Mouse (Mus musculus): ENCODE measurements around the gene Ucp1. TPM values are rescaled to one million over a fixed set of nuclear protein-coding genes. Genes with fewer than 3 reads are reported as not detected.
"Not testable (repeated sequence)": the region's sequence is repeated elsewhere in the genome, so short reads cannot be mapped to it uniquely, and the experiment has no call there.

Gene Ucp1
- polyA plus RNA-seq, 1 experiment from 2014 or later = 0.08 TPM

- Histone ChIP-seq H3K27ac (ENCODE audit: low read depth, low read length) (no peak overlapping the region), H3K27me3 (ENCODE audit: control insufficient read depth, insufficient read depth, low read length) (no peaks in the 10 kb centered on the region), H3K36me3 (ENCODE audit: control insufficient read depth, insufficient read depth, low read length) (no peaks in the 10 kb centered on the region), H3K4me2 (no peak overlapping the region), H3K9ac (ENCODE audit: low read length) (no peak overlapping the region), H3K9me3 (ENCODE audit: control insufficient read depth, low read length) (no peaks in the 10 kb centered on the region), H3K4me1 (ENCODE audit: control insufficient read depth, insufficient read depth, low read length) (no peaks in the 10 kb centered on the region), H3K4me3 (ENCODE audit: low read depth, low read length) (no peak overlapping the region)
- no peak for DNase-seq (ENCODE audit: low spot score, missing footprints)
- no peak for ATAC-seq (ENCODE audit: low FRiP score)
- 85% methylated on average over 10 of the region's 10 CpGs for WGBS
These were observed 17.7 kb upstream of the Ucp1 start for GRCm38 (mm10) chr8:83272464-83272863.

- no peak for DNase-seq (ENCODE audit: low spot score, missing footprints)
- H3K9me3 ChIP-seq (ENCODE audit: control insufficient read depth, low read length) = no peaks in the 10 kb centered on the region
- H3K9ac ChIP-seq (ENCODE audit: low read length) = no peak overlapping the region
- ATAC-seq (ENCODE audit: low FRiP score) = no peak
- no peak overlapping the region for H3K4me3 ChIP-seq (ENCODE audit: low read depth, low read length)
- no peaks in the 10 kb centered on the region for H3K27me3 ChIP-seq (ENCODE audit: control insufficient read depth, insufficient read depth, low read length)
- WGBS = 72% methylated on average over 11 of the region's 11 CpGs
- no peak overlapping the region for H3K4me2 ChIP-seq
- no peak overlapping the region for H3K27ac ChIP-seq (ENCODE audit: low read depth, low read length)
- H3K36me3 ChIP-seq (ENCODE audit: control insufficient read depth, insufficient read depth, low read length) = no peaks in the 10 kb centered on the region
- no peaks in the 10 kb centered on the region for H3K4me1 ChIP-seq (ENCODE audit: control insufficient read depth, insufficient read depth, low read length)
These were observed 15.7 kb upstream of the Ucp1 start for GRCm38 (mm10) chr8:83274470-83274869.

DNA sequence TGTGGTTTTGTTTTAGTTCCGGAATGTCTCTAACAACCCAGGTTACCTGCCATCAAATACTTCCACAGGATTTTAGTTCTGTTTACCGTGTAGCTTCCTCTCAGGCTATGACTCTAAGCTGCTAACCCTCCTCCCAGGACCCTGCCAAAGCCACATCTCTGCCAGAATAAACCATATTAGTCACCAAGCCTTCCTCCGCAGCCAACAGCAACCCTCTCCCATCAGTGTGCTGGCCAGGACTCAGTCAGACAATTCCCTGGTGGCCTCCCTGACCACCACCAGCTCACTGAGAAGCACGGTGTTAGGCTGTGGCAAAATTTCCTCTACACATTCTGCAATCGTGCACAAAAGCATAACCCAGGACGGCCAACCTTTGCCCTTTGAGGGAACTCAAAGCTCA is 11.7 kb upstream of the Ucp1 start:
- WGBS = 89% methylated on average over 6 of the region's 6 CpGs
- DNase-seq (ENCODE audit: low spot score, missing footprints) (peak; percentile 61), ATAC-seq (ENCODE audit: low FRiP score) (no peak)
- no peaks in the 10 kb centered on the region for H3K36me3 ChIP-seq (ENCODE audit: control insufficient read depth, insufficient read depth, low read length)
- H3K4me2 ChIP-seq = no peak overlapping the region
- no peak overlapping the region for H3K9ac ChIP-seq (ENCODE audit: low read length)
- H3K9me3 ChIP-seq (ENCODE audit: control insufficient read depth, low read length) = no peaks in the 10 kb centered on the region
- no peaks in the 10 kb centered on the region for H3K27me3 ChIP-seq (ENCODE audit: control insufficient read depth, insufficient read depth, low read length)
- no peak overlapping the region for H3K4me3 ChIP-seq (ENCODE audit: low read depth, low read length)
- no peak overlapping the region for H3K27ac ChIP-seq (ENCODE audit: low read depth, low read length)
- no peaks in the 10 kb centered on the region for H3K4me1 ChIP-seq (ENCODE audit: control insufficient read depth, insufficient read depth, low read length)

- Histone ChIP-seq H3K4me3 (ENCODE audit: low read depth, low read length) (no peak overlapping the region), H3K4me1 (ENCODE audit: control insufficient read depth, insufficient read depth, low read length) (peaks cover 3% of the 10 kb centered on the region; the same call in 1 of the 2 replicates), H3K9ac (ENCODE audit: low read length) (no peak overlapping the region), H3K27me3 (ENCODE audit: control insufficient read depth, insufficient read depth, low read length) (peaks cover 5% of the 10 kb centered on the region; the same call in 1 of the 2 replicates), H3K36me3 (ENCODE audit: control insufficient read depth, insufficient read depth, low read length) (no peaks in the 10 kb centered on the region), H3K27ac (ENCODE audit: low read depth, low read length) (no peak overlapping the region), H3K4me2 (no peak overlapping the region), H3K9me3 (ENCODE audit: control insufficient read depth, low read length) (no peaks in the 10 kb centered on the region)
- ATAC-seq (ENCODE audit: low FRiP score) (no peak), DNase-seq (ENCODE audit: low spot score, missing footprints) (peak; percentile 44)
- 89% methylated on average over 8 of the region's 8 CpGs for WGBS
These were observed 4.8 kb upstream of the Ucp1 start for GRCm38 (mm10) chr8:83285391-83285790.

- Histone ChIP-seq H3K36me3 (ENCODE audit: control insufficient read depth, insufficient read depth, low read length) (no peaks in the 10 kb centered on the region), H3K27ac (ENCODE audit: low read depth, low read length) (no peak overlapping the region), H3K27me3 (ENCODE audit: control insufficient read depth, insufficient read depth, low read length) (no peaks in the 10 kb centered on the region), H3K4me1 (ENCODE audit: control insufficient read depth, insufficient read depth, low read length) (no peaks in the 10 kb centered on the region), H3K9me3 (ENCODE audit: control insufficient read depth, low read length) (no peaks in the 10 kb centered on the region), H3K9ac (ENCODE audit: low read length) (no peak overlapping the region), H3K4me3 (ENCODE audit: low read depth, low read length) (no peak overlapping the region), H3K4me2 (no peak overlapping the region)
- peak; percentile 73 for DNase-seq (ENCODE audit: low spot score, missing footprints)
- 76% methylated on average over 4 of the region's 4 CpGs for WGBS
- no peak for ATAC-seq (ENCODE audit: low FRiP score)
These were observed 7.2 kb downstream of the Ucp1 start for GRCm38 (mm10) chr8:83297375-83297774.

DNA sequence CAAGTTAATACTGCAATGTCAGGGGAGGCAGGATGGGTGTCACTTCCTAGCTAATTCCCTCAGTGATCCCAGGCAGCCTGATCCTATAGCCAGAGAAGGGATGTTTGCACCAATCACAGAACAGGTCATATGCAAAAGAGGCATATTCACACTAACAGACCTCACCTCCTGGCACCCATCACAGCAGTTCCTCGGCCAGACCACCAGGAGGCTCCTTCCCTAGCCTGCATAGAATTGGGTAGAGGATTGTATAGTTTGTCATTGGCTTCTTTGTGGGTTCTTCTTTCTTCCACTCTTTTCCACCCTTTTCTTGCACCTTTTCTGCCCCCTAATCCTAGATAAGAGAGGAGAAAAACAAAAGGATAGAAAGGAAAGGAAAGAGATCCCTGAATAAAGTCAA is 10.0 kb downstream of the Ucp1 start:
- no peaks in the 10 kb centered on the region for H3K36me3 ChIP-seq (ENCODE audit: control insufficient read depth, insufficient read depth, low read length)
- no peaks in the 10 kb centered on the region for H3K4me1 ChIP-seq (ENCODE audit: control insufficient read depth, insufficient read depth, low read length)
- no peak overlapping the region for H3K27ac ChIP-seq (ENCODE audit: low read depth, low read length)
- H3K9me3 ChIP-seq (ENCODE audit: control insufficient read depth, low read length) = no peaks in the 10 kb centered on the region
- H3K27me3 ChIP-seq (ENCODE audit: control insufficient read depth, insufficient read depth, low read length) = no peaks in the 10 kb centered on the region
- no peak overlapping the region for H3K4me3 ChIP-seq (ENCODE audit: low read depth, low read length)
- no peak overlapping the region for H3K4me2 ChIP-seq
- ATAC-seq (ENCODE audit: low FRiP score) (no peak), DNase-seq (ENCODE audit: low spot score, missing footprints) (peak; percentile 41)
- 58% methylated on average over 1 of the region's 1 CpGs for WGBS
- no peak overlapping the region for H3K9ac ChIP-seq (ENCODE audit: low read length)

DNA sequence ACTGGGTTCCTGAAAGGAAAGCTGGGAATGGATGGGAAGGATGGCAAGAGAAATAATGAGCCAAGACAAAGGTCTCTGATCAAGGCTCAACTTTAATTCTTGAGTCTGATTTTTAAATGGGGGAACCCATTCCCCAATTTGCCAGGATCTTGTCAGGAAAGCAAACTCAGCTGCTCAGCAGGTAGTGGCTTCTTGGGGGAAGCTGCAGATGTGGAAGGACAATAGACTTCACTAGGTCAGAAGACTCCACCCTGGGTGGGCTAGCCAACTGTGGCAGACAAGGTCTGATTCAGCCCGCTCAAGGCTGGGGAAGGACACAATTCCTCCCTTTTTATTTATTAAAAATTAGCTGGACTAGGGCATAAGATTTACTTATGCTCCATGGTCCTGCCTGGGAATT is 14.8 kb downstream of the Ucp1 start:
- Histone ChIP-seq H3K27ac (ENCODE audit: low read depth, low read length) (no peak overlapping the region), H3K36me3 (ENCODE audit: control insufficient read depth, insufficient read depth, low read length) (no peaks in the 10 kb centered on the region), H3K9me3 (ENCODE audit: control insufficient read depth, low read length) (no peaks in the 10 kb centered on the region), H3K4me1 (ENCODE audit: control insufficient read depth, insufficient read depth, low read length) (no peaks in the 10 kb centered on the region), H3K9ac (ENCODE audit: low read length) (no peak overlapping the region), H3K4me3 (ENCODE audit: low read depth, low read length) (no peak overlapping the region), H3K27me3 (ENCODE audit: control insufficient read depth, insufficient read depth, low read length) (no peaks in the 10 kb centered on the region), H3K4me2 (no peak overlapping the region)
- ATAC-seq (ENCODE audit: low FRiP score) (no peak), DNase-seq (ENCODE audit: low spot score, missing footprints) (peak; percentile 37)
- WGBS = 91% methylated on average over 1 of the region's 1 CpGs

DNA sequence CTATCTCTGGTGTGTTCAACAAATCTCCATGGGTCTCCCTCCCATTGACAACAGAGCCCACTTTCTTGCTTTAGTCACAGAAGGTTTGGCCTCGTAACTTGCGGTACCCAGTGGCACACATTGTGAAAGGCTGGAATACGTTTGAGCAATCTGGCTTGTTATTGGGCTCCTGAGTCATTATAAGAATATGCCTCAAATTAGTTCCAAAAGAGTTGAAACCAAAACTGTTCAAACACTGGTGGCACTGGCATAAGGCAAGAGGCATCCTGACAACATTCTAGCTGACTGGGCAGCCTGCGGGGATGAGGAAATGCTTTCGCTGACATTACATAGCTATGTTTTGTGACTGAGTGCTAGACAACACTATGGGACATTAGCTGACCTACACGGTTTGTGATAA is 19.7 kb downstream of the Ucp1 start:
- Histone ChIP-seq H3K27ac (ENCODE audit: low read depth, low read length) (no peak overlapping the region), H3K36me3 (ENCODE audit: control insufficient read depth, insufficient read depth, low read length) (no peaks in the 10 kb centered on the region), H3K27me3 (ENCODE audit: control insufficient read depth, insufficient read depth, low read length) (no peaks in the 10 kb centered on the region), H3K4me2 (no peak overlapping the region), H3K9ac (ENCODE audit: low read length) (no peak overlapping the region), H3K4me3 (ENCODE audit: low read depth, low read length) (no peak overlapping the region), H3K9me3 (ENCODE audit: control insufficient read depth, low read length) (no peaks in the 10 kb centered on the region), H3K4me1 (ENCODE audit: control insufficient read depth, insufficient read depth, low read length) (no peaks in the 10 kb centered on the region)
- WGBS = 88% methylated on average over 6 of the region's 6 CpGs
- ATAC-seq (ENCODE audit: low FRiP score) = no peak
- DNase-seq (ENCODE audit: low spot score, missing footprints) = peak; percentile 33

DNA sequence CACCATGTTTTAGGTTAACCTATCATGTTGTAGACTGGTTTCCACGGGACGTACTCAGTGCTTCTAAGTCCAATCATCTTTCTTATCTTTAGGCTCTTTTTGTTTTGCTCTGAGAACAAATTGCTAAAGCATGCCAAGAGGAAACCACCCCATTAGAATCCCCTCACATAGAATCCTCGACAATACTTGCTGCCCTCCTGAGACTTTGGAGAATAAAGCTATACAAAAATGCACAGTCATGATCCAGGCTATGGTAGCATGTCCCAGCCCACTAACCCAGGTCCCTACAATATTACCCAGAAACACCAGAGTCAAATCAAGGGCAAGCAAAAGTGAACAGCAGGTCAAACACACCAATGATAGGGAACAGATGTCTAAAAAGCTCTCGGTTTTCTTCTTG is 24.9 kb downstream of the Ucp1 start:
- not testable (repeated sequence) for H3K4me1 ChIP-seq (ENCODE audit: control insufficient read depth, insufficient read depth, low read length); DNase-seq (ENCODE audit: low spot score, missing footprints); H3K4me2 ChIP-seq; H3K4me3 ChIP-seq (ENCODE audit: low read depth, low read length); ATAC-seq (ENCODE audit: low FRiP score); H3K9me3 ChIP-seq (ENCODE audit: control insufficient read depth, low read length); H3K27me3 ChIP-seq (ENCODE audit: control insufficient read depth, insufficient read depth, low read length); H3K9ac ChIP-seq (ENCODE audit: low read length); H3K27ac ChIP-seq (ENCODE audit: low read depth, low read length); H3K36me3 ChIP-seq (ENCODE audit: control insufficient read depth, insufficient read depth, low read length)
- 84% methylated on average over 4 of the region's 4 CpGs for WGBS

- Histone ChIP-seq H3K4me2 (no peak overlapping the region), H3K27me3 (ENCODE audit: control insufficient read depth, insufficient read depth, low read length) (no peaks in the 10 kb centered on the region), H3K9ac (ENCODE audit: low read length) (no peak overlapping the region), H3K27ac (ENCODE audit: low read depth, low read length) (no peak overlapping the region), H3K9me3 (ENCODE audit: control insufficient read depth, low read length) (no peaks in the 10 kb centered on the region), H3K4me3 (ENCODE audit: low read depth, low read length) (no peak overlapping the region), H3K36me3 (ENCODE audit: control insufficient read depth, insufficient read depth, low read length) (peaks cover 5% of the 10 kb centered on the region; the same call in 1 of the 2 replicates), H3K4me1 (ENCODE audit: control insufficient read depth, insufficient read depth, low read length) (no peaks in the 10 kb centered on the region)
- ATAC-seq (ENCODE audit: low FRiP score) (no peak), DNase-seq (ENCODE audit: low spot score, missing footprints) (no peak)
- 81% methylated on average over 2 of the region's 2 CpGs for WGBS
These were observed 25.5 kb downstream of the Ucp1 start for GRCm38 (mm10) chr8:83315691-83316090.
